Mouse (Mus musculus) fat pad, adult 2 months (tissue): ENCODE measurements around the gene Osbpl2.

ENCODE experiments used
- DNase-seq: peaks from one replicate; pipeline ENCODE4 v3.0.0-alpha.2; 2011; ENCODE audit warnings: low read depth, low spot score; ENCODE audit errors: extremely low read depth

Gene Osbpl2

GRCm38 (mm10) chr2:180198782-180199181, 79.7 kb downstream of the Osbpl2 start:
- DNase-seq = no peak

DNA sequence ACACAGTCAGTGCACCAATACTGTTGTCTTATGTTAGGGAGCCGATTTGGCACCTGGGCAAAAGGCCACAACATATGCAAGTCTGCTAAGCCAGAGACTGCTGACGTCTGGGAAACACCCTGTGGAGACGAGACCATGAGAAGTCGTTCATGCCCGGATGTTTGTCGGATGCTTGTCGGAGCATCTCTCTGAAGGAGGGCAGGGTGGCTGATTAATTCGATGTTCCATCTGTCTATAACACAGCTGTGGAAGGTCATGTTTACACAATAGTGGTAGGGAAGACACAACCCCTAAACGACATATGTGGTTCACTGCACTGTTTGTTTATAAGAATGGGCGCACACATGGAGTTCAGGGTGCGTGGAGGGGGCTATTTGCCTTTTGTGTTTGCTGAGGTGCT, 81.6 kb downstream of the Osbpl2 start:
- no peak for DNase-seq

DNA sequence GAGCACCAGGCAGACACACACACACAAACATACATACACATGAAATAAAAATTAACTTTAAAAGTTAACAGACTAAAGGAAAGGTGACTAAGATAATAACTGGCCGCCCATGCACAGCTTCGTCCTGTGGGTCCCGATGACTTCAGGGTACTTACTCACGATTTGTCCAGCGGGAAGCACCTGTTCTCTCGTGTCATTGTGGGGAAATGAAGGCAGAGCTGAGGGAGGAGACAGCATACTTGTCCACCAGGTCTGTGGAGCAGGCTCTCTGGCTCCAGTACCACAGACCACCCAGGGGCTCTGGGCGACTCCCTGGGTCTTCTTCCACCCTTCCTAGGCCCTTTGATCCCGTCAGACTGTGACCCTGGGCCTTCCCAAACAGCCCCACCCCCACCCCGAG, 82.2 kb downstream of the Osbpl2 start:
- no peak for DNase-seq

DNA sequence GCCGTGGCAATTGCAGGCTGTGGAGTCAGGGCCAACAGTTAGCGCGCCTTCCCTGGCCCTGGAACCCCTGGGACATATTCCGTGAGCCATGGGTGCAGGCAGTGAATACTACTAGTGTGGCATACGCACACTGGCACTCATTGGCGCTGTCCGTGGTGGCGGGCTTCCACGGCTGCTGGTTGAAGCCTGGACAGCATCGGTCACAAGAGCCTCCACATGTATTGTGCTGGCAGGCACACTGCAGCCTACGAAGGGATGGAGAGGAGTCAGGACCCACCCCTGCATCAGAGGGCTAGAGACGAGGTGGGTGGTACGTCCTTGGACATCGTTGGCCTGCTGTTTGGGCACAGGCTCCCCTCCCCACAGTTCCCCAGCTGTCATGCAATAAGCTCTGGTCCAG, 83.2 kb downstream of the Osbpl2 start:
- no peak for DNase-seq

- DNase-seq = peak; percentile 86
Observed at GRCm38 (mm10) chr2:180202805-180203204, 83.7 kb downstream of the Osbpl2 start.

DNA sequence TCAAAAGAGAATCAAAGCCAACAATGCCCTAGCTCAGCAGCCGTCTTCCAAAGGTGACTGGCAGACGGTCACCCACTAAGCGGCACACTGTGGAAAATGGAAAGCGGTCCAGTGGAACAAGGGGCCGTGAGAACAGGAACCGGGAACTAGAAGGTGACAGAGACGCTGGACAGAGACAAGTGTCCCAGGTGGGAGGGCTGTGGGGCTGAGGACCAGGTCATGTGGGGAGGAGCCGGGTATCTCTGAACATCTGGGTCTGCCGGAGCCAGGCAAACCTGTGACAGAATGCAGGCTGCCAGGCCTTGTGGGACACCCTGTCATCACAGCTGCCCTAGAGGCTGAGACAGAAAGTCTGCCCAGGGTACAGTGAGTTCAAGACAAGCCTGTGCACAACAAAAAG, 85.4 kb downstream of the Osbpl2 start:
- DNase-seq = no peak

- DNase-seq = no peak
Observed at GRCm38 (mm10) chr2:180205083-180205955, 86.2 kb downstream of the Osbpl2 start.

DNA sequence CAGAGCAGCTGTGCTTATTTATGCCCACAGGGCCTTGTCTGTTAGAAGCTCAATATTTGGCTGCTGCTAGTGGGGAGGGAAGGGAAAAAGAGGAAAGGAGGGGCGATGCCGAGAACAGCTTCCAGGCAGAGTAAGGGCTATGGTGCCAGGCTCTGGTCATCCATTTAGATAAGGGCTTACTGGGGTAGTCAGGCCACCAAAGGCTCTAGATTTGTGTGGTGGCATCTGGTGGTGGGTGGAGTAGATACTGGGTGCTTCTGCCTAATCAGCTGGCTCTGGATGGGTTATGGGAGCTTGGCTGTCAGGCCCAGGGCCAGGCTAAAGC, 86.8 kb downstream of the Osbpl2 start:
- no peak for DNase-seq

- no peak for DNase-seq
Observed at GRCm38 (mm10) chr2:180207840-180208239, 88.7 kb downstream of the Osbpl2 start.

DNA sequence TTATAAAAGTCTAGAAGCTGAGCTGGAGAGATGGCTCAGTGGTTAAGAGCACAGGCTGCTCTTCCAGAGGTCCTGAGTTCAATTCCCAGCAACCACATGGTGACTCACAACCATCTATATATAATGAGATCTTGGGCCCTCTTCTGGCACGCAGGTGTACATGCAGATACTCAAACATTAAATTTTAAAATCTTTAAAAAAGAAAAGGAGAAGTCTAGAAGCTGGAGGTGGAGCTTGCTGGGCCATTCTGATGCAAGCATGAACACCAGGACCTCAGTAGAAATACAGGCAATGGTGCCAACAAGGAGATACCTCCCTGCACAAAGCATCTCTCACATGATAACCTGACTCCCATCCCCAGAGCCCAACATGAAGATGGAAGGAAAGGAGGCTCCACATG, 89.9 kb downstream of the Osbpl2 start:
- no peak for DNase-seq

GRCm38 (mm10) chr2:180212255-180212654, 93.1 kb downstream of the Osbpl2 start:
- no peak for DNase-seq
